Mouse (Mus musculus) midbrain, embryonic 12.5 days (tissue): ENCODE results near the gene Tpst1. TPM values are rescaled to one million over a fixed set of nuclear protein-coding genes. Genes with fewer than 3 reads are reported as not detected.
"Not testable (repeated sequence)": the region's sequence is repeated elsewhere in the genome, so short reads cannot be mapped to it uniquely, and the experiment has no call there.

Experiments
- ATAC-seq: fragments of 200-750 bp; cut with Nextera tagmentation; 2 replicates; pipeline ENCODE4 v1.8.0; 2017; ENCODE audit warnings: low read depth, moderate TSS enrichment, moderate library complexity; ENCODE audit not compliant: low FRiP score
- H3K27ac ChIP-seq: fragments of 300-500 bp; sonication (generic); replicated peaks from 2 replicates; pipeline ENCODE4 v1.5.1; 2016; ENCODE audit warnings: mild to moderate bottlenecking
- H3K27me3 ChIP-seq: fragments of 300-500 bp; sonication (generic); 2 replicates; pipeline ENCODE4 v1.6.1; 2016; ENCODE audit warnings: mild to moderate bottlenecking
- H3K36me3 ChIP-seq: fragments of 300-500 bp; sonication (generic); 2 replicates; pipeline ENCODE4 v1.6.1; 2016
- H3K4me1 ChIP-seq: fragments of 300-500 bp; sonication (generic); 2 replicates; pipeline ENCODE4 v1.6.1; 2016
- H3K4me2 ChIP-seq: fragments of 300-500 bp; sonication (generic); replicated peaks from 2 replicates; pipeline ENCODE4 v1.6.1; 2016; ENCODE audit warnings: mild to moderate bottlenecking, moderate library complexity
- H3K4me3 ChIP-seq: fragments of 300-500 bp; sonication (generic); 2 replicates; pipeline ENCODE4 v1.5.1; 2016; ENCODE audit warnings: mild to moderate bottlenecking
- H3K9ac ChIP-seq: fragments of 300-500 bp; sonication (generic); replicated peaks from 2 replicates; pipeline ENCODE4 v1.6.1; 2016; ENCODE audit warnings: mild to moderate bottlenecking, moderate library complexity
- H3K9me3 ChIP-seq: fragments of 300-500 bp; sonication (generic); 2 replicates; pipeline ENCODE4 v1.6.1; 2016; ENCODE audit warnings: mild to moderate bottlenecking
- WGBS: fragments of 180-500 bp; shearing (Covaris S2); methylation state at CpG from one replicate; pipeline ENCODE4 v1.1.7; 2016; 5-methylcytosine and 5-hydroxymethylcytosine counted together
- polyA plus RNA-seq: library from polyadenylated mRNA; unstranded; fragments of >200 nt; fragmentation: Nextera tagmentation; extraction: Ambion mirVana; gene quantifications from 2 replicates; pipeline ENCODE4 v1.2.1, GENCODE M21; 2016

Gene Tpst1
- polyA plus RNA-seq = 63.1 and 65.9 TPM in 2 replicates

DNA sequence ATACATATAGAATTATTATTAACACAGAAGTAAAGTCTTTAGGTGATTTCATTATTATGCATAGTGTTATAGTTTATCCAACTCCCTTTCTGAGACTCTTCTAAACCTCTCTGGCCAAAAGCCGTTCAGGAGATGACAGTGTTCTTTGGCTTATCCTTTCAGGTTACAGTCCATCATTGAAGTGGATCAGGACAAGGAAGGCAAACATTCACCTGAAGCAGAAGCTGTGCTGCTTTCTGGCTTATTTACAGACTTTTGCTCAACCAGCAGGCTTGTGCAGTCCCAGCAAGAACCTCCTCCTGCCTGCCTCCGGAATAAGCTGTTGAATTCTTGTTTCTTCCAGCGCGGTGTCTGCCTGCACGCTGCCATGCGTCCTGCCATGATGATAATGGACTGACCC is at the start of gene Tpst1:
TSS of gene Tpst1 (plus strand) at position 301 of the 400 bp plus-strand sequence.
- H3K9me3 ChIP-seq = no peaks in the 10 kb centered on the region
- H3K4me1 ChIP-seq = no peaks in the 10 kb centered on the region
- H3K36me3 ChIP-seq = no peaks in the 10 kb centered on the region
- H3K27ac ChIP-seq = no peak within 1 kb of the TSS
- 96% methylated on average over 6 of the region's 6 CpGs for WGBS
- H3K9ac ChIP-seq = no peak within 1 kb of the TSS
- H3K27me3 ChIP-seq = peaks cover 7% of the 10 kb centered on the region; the same call in 1 of the 2 replicates
- ATAC-seq = no peak
- no peak within 1 kb of the TSS for H3K4me2 ChIP-seq
- H3K4me3 ChIP-seq = no peak within 1 kb of the TSS

DNA sequence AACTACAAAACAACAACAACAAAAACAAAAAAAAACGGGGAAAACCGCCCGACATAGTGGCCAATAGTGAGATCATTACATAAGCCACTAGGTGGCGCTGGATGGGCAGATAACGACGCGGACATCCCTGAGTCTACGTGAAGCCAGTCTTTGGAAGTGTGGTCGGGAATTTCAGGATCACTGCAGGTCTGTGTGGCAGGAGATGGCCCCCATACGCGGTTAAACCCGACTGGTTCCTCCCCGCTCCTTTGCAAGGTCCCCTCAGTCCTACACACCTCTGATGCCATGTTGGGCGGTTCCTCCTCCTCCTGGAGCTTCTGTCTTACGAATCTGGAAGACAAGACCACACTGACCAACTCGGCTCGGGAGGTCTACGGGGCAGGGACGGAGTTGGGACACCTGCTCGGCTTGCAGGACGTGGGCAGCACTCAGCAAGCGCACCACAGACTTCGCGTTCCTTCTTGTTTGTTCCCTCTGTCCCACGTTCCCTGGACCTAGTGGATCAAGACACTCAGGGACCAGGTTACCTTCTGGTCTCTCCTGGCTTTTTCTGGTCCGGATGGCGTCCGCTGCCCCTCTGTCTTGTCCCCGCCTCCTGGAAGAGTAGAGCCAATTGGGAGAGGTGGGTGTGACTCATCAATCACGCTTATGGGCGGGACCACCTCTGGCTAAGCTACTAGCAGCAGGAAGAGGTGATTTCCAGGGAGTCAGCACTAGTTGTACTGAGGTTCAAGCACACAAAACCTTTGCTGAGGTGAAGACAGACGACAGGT is 49.2 kb upstream of the Tpst1 start:
- no peaks in the 10 kb centered on the region for H3K36me3 ChIP-seq
- H3K9ac ChIP-seq = peak overlapping the region; percentile 45
- H3K4me2 ChIP-seq = peak overlapping the region; percentile 73
- ATAC-seq = peak; percentile 89
- H3K27ac ChIP-seq = peak overlapping the region; percentile 63
- H3K27me3 ChIP-seq = peaks cover 14% of the 10 kb centered on the region; the same call in 1 of the 2 replicates
- peaks cover 10% of the 10 kb centered on the region for H3K4me1 ChIP-seq
- H3K4me3 ChIP-seq = peak overlapping the region; percentile 52
- H3K9me3 ChIP-seq = no peaks in the 10 kb centered on the region
- under 1% methylated on average over 32 of the region's 32 CpGs for WGBS

DNA sequence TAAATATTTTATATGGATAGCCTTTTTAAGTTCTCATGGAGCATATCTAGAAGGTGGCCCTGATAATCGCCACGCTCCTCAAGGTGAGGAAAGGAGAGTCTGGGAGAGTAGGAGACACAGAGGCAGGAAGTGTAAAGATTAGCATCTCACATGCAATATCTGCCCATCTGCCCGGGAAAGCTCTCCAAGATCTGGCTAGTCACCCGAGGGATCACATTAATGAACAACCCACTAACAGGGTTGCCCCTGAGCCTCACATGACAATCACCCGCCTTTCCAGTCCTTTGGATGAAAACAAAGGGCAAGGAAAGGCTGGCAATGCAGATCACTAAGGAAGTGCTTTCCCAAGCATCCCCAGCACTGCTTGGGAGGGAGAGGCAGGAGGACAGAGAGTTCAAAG is 46.0 kb upstream of the Tpst1 start:
- Histone ChIP-seq H3K36me3 (no peaks in the 10 kb centered on the region), H3K4me3 (no peak overlapping the region), H3K9ac (no peak overlapping the region), H3K27ac (no peak overlapping the region), H3K9me3 (no peaks in the 10 kb centered on the region), H3K27me3 (peaks cover 14% of the 10 kb centered on the region; the same call in 1 of the 2 replicates), H3K4me2 (no peak overlapping the region), H3K4me1 (peaks cover 6% of the 10 kb centered on the region)
- 75% methylated on average over 5 of the region's 5 CpGs for WGBS
- ATAC-seq = no peak

DNA sequence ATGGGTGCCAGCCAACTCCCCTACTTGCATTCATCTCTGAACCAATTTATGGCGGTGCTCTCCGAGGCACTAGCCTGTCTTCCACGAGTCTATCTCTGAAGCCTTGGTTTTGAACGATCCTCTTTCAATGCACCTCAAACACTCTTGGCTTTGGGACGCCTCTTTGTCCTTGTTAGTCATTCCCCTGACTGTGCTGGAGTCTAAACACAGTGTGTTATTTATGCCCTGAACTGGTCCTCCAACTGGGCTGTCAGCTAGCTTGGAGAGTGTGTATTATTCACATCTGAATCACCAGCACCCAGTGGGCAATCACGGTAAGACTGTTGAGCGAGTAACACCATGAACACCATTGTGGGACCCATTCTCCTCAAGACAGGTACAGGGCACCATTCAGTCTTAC is 45.4 kb upstream of the Tpst1 start:
- no peak overlapping the region for H3K4me2 ChIP-seq
- no peak for ATAC-seq
- H3K9ac ChIP-seq = no peak overlapping the region
- no peaks in the 10 kb centered on the region for H3K9me3 ChIP-seq
- no peak overlapping the region for H3K27ac ChIP-seq
- 86% methylated on average over 7 of the region's 7 CpGs for WGBS
- peaks cover 6% of the 10 kb centered on the region for H3K4me1 ChIP-seq
- no peaks in the 10 kb centered on the region for H3K36me3 ChIP-seq
- H3K27me3 ChIP-seq = peaks cover 14% of the 10 kb centered on the region; the same call in 1 of the 2 replicates
- no peak overlapping the region for H3K4me3 ChIP-seq

DNA sequence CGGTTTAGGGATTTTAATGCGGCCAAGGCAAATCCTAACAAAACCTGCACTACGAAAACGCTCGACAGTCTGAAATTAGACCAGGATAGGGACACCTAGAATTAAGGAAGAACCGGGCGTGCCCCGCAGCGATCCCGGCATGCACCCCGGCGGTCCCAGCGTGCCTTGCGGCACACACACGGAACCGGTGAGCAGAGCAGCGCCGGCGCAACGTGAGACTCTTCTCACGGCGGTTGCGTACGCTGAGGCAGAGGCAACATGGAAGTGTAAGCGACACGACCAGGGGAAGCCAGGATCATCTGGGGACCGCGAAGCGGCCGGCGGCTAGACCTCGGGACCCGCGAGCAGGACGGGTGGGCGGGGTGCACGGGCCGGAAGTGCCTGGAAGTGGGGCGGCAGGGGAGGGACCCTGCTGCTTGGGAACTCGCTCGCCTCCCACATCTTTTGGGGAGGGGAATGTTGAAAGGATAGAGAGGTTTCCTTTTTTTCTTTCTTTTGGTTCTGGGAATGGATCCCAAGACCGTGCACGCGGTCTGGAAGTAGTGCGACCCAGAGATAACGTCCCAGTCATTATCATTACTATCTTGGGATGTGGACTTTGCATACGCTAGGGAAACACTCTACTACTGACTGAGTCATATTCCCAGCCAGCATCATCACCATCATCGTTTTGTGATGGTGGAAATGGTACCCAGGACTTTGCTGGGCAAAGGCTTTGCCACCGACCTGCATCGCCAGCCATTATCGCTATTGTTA is 43.8 kb upstream of the Tpst1 start, which contains the start of the genes Asl and Crcp:
TSS of gene Asl (minus strand) at position 106 of the 756 bp plus-strand sequence.
TSS of gene Crcp (plus strand) at position 149 of the 756 bp plus-strand sequence.
- peaks cover 3% of the 10 kb centered on the region for H3K4me1 ChIP-seq
- ATAC-seq = peak; percentile 88

DNA sequence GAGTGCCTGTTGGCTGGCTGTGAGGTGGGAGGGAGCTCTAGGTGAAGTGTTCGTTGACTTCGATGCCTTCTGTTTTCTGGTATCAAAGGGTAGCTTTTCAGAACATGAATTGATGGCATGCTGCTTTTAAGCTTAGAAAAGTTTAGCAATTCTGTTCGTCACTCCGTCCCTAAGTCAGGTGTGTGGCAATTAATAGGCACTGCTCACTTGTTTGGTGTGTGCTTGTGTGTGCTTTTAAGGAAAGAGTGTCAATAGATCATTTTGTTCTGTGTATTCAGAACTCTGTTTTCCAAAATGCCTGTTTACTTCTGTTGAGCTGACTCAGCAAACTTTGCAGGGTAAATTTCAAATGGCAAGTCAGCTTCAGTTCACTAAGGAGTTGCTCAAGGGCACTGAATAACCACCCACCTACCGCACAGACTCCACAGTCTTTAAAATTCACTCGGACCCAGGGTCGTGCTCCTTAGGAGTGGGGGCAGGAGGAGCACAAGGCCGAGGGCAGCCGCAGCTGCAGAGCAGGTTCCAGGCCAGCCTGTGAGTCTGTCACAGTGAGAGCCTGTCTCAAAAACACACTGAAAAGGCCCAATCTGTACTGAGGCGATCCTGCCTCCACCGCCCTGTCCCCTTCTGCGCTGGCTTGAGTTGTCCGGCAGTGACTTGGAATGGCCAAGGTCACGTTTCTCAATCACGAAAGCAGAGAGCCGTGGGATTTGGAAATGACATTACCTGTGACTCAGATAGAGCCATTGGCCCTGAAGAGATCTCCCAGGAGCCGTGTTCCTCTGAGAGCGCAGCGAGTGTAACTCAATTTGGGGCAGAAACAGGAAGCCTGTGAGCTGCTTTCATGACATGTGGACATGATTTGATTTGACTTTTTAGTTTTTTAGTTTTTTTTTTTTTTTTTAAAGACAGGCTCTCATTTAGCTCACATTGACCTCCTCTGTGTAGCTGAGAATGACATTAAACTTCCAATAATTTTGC is 41.4 kb upstream of the Tpst1 start:
- 96% methylated on average over 19 of the region's 19 CpGs for WGBS
- peaks cover 6% of the 10 kb centered on the region; the same call in 1 of the 2 replicates for H3K27me3 ChIP-seq
- H3K4me3 ChIP-seq = no peak overlapping the region
- H3K9ac ChIP-seq = no peak overlapping the region
- H3K36me3 ChIP-seq = peaks cover 8% of the 10 kb centered on the region; the same call in 1 of the 2 replicates
- peaks cover 3% of the 10 kb centered on the region for H3K4me1 ChIP-seq
- H3K9me3 ChIP-seq = no peaks in the 10 kb centered on the region
- H3K27ac ChIP-seq = no peak overlapping the region
- no peak for ATAC-seq
- no peak overlapping the region for H3K4me2 ChIP-seq

More for the DNA sequence above, 43.8 kb upstream of the Tpst1 start, which contains the start of the genes Asl and Crcp:
- Histone ChIP-seq H3K36me3 (no peaks in the 10 kb centered on the region), H3K4me3 (peak within 1 kb of the TSS; percentile 83), H3K9me3 (no peaks in the 10 kb centered on the region), H3K27me3 (peaks cover 14% of the 10 kb centered on the region; the same call in 1 of the 2 replicates), H3K27ac (peak within 1 kb of the TSS; percentile 94), H3K9ac (peak within 1 kb of the TSS; percentile 73), H3K4me2 (peak within 1 kb of the TSS; percentile 72)
- 1% methylated on average over 51 of the region's 51 CpGs for WGBS

DNA sequence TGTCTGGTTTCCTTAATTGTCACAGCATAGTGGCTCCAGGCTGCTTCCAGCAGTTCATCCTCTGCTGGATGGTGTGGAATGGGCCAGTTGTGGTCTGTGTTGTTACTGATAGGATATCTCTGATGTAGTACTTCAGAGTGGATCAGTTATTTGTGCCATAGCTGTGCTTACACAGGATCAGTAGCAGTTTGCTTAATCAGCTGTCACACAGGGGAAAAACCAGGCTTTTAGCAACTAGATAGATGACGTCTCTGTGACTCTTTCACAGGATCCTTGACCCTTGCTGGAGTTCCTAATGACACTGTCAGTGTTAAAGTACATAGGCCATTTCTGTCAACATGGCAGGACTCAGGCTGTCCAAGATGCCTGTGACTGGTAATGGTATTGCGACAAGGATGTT is 39.3 kb upstream of the Tpst1 start:
- no peaks in the 10 kb centered on the region for H3K9me3 ChIP-seq
- WGBS = 82% methylated on average over 2 of the region's 2 CpGs
- H3K4me2 ChIP-seq = no peak overlapping the region
- H3K9ac ChIP-seq = 0 out of 2 replicates have a peak overlapping the region, but pooled peaks have one; percentile 20
- no peak overlapping the region for H3K4me3 ChIP-seq
- no peak for ATAC-seq
- no peaks in the 10 kb centered on the region for H3K27me3 ChIP-seq
- H3K36me3 ChIP-seq = peaks cover 23% of the 10 kb centered on the region
- H3K4me1 ChIP-seq = peaks cover 3% of the 10 kb centered on the region
- H3K27ac ChIP-seq = no peak overlapping the region

DNA sequence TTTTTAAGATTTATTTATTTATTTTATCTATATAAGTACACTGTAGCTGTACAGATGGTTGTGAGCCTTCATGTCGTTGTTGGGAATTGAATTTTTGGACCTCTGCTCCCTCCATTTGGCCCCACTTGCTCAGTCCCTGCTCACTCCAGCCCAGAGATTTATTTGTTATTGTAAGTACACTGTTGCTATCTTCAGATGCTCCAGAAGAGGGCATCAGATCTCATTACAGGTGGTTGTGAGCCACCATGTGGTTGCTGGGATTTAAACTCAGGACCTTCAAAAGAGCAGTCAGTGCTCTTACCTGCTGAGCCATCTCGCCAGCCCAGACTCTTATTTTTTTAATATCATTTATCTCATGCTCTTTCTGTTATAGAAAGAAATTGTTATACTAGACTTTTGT is 36.8 kb upstream of the Tpst1 start:
- peaks cover 40% of the 10 kb centered on the region for H3K36me3 ChIP-seq
- H3K4me1 ChIP-seq, H3K4me2 ChIP-seq, H3K27me3 ChIP-seq, H3K9ac ChIP-seq, H3K4me3 ChIP-seq, ATAC-seq, H3K9me3 ChIP-seq, H3K27ac ChIP-seq: not testable (repeated sequence)
- 63% methylated on average over 2 of the region's 2 CpGs for WGBS

DNA sequence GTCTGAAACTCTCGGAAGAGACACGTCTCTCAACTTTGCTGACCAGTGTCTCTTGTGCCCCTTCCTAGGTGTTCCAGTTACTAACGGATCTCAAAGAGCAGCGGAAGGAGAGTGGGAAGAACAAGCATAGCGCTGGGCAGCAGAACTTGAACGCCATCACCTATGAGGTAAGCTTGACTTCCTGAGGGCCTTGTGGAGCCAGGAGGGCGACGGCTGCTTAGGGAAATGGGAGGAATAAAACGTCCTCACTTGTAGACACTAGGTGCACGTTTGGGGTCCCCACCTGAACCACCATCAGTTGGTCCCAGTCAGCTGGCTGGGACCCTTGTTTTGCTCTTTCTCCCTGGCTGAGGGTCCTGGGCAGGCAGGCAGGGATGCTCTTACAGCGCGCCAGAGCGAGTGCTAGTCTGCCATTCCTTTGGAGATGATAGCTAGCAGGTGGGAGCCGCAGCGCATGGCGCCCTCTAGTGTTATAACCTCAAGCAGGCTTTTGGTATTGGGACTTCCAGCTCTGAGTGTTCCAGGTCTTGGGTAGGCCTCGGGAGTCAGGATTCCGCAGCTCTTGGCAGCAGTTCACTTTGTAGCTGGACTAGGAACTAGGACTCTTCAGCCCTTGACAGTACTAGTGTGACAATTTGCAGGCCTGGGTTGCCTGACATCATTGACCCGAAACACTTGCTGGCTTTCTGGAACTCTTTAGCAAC is 35.2 kb upstream of the Tpst1 start:
- H3K27ac ChIP-seq = no peak overlapping the region
- H3K9me3 ChIP-seq = no peaks in the 10 kb centered on the region
- H3K4me3 ChIP-seq = no peak overlapping the region
- no peak for ATAC-seq
- H3K4me2 ChIP-seq = no peak overlapping the region
- no peak overlapping the region for H3K9ac ChIP-seq
- no peaks in the 10 kb centered on the region for H3K4me1 ChIP-seq
- peaks cover 56% of the 10 kb centered on the region for H3K36me3 ChIP-seq
- WGBS = 62% methylated on average over 19 of the region's 19 CpGs
- no peaks in the 10 kb centered on the region for H3K27me3 ChIP-seq

DNA sequence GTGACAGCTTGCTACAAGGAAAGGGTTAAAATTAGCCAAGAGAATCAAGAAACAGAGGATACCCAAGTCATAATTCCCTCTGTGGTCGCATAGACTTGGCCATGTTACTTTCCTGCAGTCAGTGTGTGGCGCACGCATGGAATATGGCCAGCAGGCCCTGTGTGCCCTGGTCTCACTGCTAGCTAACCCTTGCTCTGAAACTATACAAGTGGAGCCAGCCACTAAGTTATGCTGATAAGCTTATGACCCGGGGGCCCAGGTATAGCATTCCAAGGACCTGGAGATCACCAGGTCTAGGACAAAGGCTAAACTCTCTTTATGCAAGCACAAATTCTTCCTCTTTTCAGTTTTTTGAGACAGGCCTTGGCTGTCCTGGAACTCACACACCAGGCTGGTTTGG is 32.3 kb upstream of the Tpst1 start:
- no peaks in the 10 kb centered on the region for H3K9me3 ChIP-seq
- no peak overlapping the region for H3K4me3 ChIP-seq
- H3K4me1 ChIP-seq = no peaks in the 10 kb centered on the region
- H3K4me2 ChIP-seq = no peak overlapping the region
- H3K36me3 ChIP-seq = peaks cover 72% of the 10 kb centered on the region
- ATAC-seq = no peak
- no peak overlapping the region for H3K27ac ChIP-seq
- no peak overlapping the region for H3K9ac ChIP-seq
- 93% methylated on average over 4 of the region's 4 CpGs for WGBS
- H3K27me3 ChIP-seq = no peaks in the 10 kb centered on the region

DNA sequence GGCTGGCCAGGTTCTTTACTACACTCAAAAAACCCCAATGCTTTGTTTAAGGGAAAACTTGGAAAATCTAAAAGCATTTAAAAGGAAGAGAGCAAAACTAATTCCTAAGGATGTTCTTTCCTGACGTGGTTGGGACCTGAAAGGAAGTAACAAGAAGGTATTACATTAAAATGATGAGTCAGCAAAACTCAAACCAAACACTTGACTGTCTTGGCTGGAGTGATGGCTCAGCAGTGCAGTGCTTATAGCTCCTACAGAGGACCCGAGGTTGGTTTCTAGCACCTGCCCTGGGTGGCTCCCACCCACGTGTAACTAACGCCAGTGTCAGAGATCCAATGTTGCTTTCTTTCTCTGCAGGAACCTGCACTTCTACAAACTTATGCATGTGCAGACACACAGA is 31.9 kb upstream of the Tpst1 start:
- no peaks in the 10 kb centered on the region for H3K9me3 ChIP-seq
- peaks cover 75% of the 10 kb centered on the region for H3K36me3 ChIP-seq
- 90% methylated on average over 4 of the region's 4 CpGs for WGBS
- no peak overlapping the region for H3K4me2 ChIP-seq
- H3K27me3 ChIP-seq = no peaks in the 10 kb centered on the region
- no peak overlapping the region for H3K4me3 ChIP-seq
- no peak for ATAC-seq
- H3K27ac ChIP-seq = no peak overlapping the region
- no peaks in the 10 kb centered on the region for H3K4me1 ChIP-seq
- H3K9ac ChIP-seq = no peak overlapping the region
